Mouse (Mus musculus) gastrocnemius, postnatal 25 days (tissue): ENCODE results near the gene Phc2. TPM values are rescaled to one million over a fixed set of nuclear protein-coding genes. Genes with fewer than 3 reads are reported as not detected.
A peak's percentile ranks its signal among the peaks of the same experiment; 100 is the strongest.

Source experiments
- DNase-seq: peaks from one replicate; pipeline ENCODE4 v3.0.0; 2022
- total RNA-seq, 2 experiments: library from RNA; stranded (reverse); gene quantifications; 1 replicate in 1 of 2; 2 replicates in 1 of 2; pipeline ENCODE4 v1.2.3; 2021

Gene Phc2
- total RNA-seq, 2 experiments from 2014 or later: 18.4 to 23.1 TPM

DNA sequence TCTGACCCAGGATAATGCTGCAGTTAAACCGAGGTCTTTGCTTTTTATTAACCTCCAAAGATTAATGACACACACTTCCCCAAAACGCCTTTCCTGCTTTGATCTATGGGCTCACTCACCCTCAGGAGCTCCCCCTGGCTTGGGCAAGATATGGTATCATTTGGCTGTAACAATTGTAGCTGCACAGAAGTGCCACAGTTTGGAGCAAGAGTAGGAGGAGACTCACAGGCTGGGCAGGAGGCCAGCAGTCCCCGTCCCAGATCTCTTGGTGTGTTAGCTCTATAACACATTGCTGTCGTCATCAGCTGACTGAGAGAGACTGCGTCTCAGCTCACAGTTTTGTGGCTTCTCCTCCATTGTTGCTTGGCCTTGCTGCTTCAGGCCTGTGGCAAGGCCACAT, 65.6 kb downstream of the Phc2 start:
- no peak for DNase-seq

DNA sequence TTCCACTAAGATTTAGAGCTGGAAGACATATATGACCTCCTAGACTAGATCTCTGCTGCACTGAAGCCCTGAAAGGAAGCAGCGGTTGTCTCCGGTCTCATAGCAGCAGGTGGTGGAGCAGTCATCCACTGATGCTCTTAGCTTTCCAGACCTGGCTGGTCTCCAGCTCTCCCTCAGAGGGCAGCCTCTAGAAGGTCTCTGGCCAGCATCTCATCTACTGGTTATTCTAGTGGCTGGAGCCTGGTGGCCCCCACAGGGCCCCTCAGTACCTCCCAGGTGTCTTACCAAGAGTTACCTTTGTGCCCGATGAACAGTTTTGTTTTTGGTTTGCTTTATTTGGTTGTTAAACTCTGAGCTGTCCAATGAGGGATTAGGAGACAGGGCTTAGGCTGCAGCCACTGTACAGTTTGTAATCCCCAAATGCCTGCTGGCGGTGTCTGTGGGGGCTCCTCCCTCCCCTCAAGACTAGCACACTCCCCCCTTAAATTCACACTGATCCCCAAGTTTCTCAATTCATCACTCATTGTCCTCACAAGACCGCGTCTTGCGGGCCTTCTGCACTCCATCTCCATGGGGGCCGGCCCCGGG, 66.7 kb downstream of the Phc2 start:
- DNase-seq: no peak

DNA sequence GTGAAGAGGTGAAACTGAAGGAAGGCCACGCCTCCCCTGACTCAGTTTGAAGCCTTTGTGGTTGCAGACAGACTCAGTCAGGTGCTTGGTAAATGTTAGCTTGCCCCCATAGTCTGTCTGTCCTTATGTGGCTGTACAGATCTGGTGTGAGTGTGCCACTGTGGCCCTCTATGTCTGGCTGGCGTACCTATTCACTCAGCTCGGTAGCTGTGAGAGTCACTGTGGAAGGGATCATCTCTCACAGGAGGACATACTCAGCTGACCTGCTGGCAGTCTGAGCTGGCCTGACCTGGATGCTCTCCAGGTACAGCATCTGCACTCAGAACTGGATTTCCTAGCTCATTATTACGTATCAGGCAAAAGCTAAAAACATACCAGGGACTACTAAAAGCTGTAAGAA, 67.3 kb downstream of the Phc2 start:
- DNase-seq: no peak

DNA sequence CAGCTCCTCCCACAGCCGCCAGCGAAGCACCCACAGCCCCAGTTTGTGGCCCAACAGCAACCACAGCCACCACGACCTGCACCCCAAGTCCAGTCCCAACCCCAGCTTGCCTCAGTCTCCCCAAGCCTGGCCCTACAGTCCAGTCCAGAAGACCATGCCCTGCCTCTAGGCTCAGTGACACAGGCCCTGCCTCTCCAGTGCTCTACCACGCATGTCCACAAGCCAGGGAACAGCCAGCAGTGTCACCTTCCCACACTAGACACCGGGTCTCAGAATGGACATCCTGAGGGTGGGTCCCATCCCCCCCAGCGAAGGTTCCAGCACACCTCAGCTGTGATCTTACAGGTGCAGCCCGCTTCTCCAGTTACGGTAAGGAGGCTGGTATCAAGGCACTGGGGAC, 68.4 kb downstream of the Phc2 start:
- no peak for DNase-seq

DNA sequence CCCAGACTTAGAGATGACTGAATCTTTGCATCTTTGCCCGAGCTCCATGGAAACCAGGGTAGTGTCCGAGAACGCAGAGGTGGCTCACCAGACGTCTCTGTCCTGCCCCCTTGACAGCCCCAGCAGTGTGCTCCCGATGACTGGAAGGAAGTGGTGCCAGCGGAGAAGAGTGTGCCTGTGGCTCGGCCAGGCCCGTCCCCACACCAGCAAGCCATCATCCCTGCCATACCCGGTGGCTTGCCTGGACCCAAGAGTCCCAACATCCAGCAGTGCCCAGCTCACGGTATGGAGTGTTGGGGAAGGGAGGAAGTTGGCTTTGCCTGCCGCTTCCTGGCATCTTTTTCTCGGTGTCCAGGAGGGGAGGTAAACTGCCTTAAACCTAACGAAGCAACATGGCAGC, 68.9 kb downstream of the Phc2 start:
- no peak for DNase-seq

DNA sequence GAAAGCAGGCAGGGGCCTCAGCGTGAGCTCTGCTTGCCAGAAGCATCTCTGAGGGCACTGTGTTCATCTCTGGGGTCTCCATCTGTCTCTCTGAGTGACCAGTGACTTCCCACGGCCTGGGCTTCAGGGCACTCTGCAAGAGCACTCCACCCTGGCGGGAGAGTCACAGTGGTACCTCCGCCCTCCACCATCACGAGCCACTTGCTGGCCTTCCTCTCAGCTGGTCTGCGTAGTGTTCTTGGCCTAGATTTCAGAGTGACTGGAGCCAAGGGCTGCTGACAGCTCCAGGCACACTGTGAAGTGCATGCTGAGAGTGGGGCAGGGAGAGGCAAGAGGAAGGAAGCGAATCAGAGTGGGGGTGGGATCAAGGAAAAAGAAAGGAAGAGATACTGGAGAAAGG, 69.6 kb downstream of the Phc2 start:
- DNase-seq: no peak

DNA sequence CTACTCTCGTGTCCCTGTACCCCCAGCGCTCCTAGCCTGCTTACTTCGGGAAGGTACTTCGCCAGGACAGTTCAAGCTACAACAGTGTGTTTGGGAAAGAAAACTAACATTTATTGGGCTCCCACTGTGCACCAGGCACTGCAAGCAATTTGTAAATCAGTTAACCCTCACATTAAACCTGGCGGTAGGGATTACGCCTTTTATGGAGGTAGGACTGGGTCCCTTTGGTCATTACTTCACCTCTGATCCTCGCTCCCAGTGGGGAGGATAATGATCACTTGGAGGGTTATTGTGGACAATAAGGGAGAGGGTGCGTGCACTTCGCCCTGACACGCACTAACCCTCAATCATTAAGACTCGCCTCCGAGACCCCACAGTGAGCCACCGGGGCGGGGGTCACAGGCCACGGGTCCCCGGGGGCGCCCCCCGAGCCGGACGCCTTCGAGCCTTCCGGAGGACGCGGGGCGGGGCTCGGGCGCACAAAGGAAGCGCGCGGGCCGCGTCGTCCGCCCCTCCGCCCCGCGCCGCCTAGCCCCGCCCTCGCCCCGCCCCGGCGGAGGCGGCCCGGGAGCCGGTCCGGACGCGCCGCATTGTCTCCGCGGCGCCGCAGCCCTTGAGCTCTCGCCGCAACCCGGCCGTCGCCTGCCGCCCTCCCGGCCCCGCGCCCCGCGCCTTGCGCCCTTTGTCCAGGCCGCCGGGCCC, 72.7 kb downstream of the Phc2 start:
- DNase-seq: peak; percentile 84

DNA sequence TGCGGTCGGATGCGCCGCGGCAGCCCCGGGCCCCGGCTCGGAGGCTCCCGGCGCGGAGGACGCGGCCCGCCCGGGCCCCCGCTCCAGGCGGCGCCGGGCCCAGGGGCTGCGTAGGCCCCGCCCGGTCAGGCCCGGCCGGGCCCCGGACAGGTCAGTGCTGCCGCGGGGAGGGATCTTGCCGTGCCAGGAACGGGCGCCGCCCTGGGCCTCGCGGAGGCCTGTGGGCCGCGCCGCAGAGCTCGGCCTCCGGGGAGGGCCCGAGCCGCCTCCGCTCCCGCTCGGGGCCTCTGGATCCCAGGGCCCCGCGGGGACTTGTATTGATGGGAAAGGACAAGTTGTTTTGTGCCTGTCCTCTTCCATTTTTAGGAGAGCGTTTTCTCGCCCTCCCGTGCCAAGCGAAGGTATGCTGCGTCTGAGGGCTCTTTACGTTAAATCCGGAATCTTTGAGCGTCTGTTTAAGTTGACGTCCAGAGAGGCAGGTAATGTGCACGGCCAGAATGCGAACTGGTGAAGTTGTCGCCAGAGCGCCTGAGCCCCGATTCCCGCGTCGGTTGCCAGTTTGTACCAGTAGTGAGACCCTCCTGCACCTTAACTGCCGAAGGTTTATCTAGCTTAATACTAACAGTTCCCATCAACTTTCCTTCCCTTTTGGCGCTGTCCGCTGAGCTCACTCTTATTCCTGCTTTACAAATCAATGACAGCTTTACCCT, 73.4 kb downstream of the Phc2 start:
- peak; percentile 64 for DNase-seq

DNA sequence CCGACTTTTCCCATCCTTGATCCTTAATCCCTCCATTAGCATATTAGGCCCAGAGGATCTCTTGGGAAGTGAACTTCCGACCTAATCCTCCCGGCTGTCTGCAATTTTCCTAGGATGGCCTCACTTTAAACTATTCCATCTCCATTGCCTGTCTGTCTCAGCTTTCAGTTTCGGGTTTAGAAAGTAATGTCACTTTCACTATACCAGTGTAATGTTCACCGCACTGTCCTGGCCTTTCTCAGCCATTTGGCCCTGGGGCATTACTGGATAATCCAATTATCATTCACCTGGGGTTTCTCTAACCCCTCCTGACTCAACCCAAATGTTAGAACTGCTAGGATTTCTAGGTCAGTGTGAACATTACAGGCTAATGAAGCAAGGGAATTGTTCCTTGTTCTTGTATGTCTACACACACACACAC, 73.9 kb downstream of the Phc2 start:
- no peak for DNase-seq

DNA sequence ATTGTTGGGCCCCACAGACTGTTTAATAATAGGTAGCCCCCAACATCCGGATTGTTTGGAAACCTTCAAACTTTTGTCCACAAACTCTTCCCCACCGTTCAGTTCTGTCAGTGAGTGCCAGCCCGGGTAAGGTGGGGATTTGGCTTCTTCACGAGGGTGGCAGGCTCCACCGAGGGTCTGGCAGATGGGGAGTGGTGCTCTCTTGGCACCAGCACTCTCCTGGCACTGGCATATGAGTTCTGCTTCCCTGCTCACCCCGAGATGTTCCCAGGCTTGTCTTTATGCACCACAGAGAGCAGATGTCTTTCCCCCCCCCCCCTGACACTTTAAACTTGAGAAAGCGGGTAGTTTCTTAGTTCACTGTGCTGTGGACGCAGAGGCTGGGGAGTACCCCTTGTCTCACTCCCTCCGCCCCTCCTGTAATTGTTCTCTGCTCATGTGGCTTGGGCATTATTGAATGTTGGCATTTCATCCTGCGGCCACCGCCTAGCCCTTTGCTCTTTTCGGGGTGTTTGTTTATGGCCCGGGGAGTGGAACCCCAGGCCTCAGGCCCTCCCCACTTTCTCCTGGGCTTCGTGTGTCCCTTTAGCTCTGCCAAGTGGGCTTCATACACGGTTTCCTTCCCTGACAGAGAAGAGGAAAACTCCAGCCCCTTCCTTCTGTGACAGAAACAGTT, 74.7 kb downstream of the Phc2 start:
- DNase-seq: no peak

DNA sequence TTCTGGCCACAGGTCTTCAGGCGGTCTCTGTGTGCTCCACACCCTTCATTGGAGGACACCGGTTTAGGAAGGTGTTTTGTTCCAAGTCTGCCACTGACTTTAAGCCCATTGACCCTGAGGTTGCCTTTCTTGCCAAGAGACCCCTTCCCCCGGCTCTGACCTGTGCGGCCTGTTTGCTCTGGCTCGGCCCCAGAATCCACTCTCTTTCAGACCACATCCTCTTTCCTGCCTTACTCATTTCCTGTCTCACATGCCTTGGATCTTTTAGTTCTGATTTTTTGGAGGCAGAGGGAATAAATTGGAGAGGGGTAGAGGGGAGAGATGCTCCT, 75.2 kb downstream of the Phc2 start:
- DNase-seq: no peak

DNA sequence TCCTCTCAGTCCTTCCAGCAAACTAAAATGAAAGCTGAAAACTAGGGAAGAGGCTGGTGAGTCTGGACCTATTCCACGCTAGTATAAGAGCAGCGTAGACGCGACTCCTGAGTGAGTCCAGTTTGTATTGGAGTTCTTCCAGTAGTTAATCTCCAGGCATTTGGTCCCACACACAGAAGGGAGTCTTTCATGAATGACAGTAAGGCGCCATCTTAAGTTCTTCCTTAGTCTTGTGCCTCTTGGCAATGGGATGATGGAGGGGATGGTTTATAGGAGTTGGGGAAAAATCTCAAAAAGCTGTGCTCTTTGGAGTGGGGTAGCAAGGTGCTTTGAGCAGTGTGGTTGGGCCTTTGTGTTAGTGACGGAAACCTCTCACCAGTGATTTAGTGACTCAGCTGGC, 75.8 kb downstream of the Phc2 start:
- DNase-seq: no peak

DNA sequence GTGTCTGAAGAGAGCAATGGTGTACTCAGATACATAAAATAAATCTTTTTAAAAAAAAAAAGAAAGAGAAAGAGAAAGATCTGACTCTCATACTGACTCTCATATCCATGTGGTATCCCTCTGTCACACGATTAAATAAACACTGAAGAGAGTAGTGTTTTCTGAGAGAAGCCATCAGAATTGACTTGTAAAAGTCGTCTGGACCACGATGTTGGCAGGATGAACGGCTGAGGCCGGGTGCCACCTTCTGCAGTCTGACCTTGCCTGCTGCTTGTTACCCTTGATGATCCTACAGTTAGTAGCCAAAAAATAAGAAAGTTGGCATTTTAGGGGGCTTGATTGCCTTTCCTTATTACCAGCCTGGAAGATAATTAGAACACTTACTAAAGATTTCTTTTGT, 78.3 kb downstream of the Phc2 start:
- no peak for DNase-seq

DNA sequence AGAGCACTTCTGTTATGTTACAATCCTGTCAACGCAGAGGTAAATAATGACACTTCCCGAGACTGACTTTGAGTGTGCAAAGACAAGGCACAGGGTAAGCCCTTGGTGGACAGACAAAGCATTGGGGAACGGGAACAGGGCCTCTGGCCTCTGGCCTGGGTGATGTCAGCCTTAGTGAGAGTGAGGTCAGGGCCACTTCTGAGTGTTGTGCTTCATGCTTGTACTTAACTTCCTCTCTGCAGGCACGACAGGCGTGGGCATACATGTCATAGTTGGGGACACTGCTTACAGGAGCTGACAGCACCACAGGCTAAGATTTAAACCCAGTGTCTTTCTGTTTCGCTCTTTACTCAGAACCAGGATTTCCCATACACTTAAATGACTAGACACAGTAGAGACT, 79.0 kb downstream of the Phc2 start:
- DNase-seq: no peak

DNA sequence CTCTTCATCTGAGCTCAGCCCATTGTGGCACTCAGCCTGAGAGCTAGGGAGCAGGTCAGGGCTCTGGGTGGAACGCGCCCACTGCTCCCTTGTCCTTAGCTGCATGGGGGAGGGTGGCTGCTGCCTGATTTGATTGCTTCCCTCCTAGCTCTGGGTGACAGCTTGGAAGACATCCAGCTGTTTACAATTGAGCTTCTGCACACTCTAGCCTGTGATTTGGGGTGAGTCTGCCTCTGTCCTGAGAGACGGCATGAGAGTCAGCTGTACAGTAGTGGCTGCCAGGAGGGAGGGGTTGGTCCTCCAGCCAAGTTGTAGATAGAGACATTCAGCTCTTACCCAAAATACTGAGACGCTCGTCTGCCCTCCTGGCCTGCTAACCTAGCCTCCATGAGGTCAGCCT, 79.7 kb downstream of the Phc2 start:
- DNase-seq: peak; percentile 76

DNA sequence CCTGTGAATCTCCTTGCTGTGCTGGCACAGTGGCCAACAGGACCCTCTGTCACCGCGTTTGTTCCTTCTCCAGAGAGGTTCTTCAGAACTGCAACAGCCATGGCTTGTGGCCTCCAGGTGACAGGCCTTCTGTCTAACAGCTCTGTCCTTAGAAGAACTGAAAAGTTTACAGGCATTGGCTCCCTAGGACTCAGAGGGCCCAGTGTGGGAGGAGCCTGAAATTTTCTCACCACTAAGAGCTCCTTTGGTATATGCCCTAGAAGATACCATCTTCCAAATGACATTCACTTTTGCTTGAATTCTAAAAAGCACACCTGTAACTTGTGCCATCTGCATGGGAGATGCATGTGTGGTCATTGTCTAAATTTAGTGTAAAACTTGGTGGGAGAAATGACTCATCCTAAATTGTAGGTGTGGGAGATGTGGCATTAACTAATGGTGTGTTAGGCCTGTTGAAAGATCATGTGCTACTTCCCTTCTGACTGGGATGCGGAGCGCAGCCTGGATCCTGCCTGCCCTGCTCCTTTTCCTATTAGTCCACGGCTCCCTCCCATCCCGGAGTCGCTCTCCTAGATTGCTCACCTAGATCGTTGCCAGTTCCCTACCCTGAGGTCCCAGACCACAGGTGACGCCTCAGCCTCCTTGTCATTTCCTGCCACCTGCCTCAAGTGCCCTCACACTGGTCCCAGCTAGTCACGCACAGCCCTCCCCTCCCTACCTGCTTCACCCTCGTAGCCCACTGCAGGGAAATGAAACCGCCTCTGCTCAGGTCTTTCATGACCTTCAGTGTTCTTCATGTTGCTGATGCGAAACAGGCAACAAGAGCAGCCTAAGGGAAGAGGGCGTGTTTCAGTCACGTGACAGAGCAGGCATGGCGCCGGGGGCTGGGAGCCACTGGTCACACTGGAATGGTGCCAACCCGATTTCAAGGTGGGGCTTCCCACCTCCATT, 80.5 kb downstream of the Phc2 start:
- DNase-seq: no peak

DNA sequence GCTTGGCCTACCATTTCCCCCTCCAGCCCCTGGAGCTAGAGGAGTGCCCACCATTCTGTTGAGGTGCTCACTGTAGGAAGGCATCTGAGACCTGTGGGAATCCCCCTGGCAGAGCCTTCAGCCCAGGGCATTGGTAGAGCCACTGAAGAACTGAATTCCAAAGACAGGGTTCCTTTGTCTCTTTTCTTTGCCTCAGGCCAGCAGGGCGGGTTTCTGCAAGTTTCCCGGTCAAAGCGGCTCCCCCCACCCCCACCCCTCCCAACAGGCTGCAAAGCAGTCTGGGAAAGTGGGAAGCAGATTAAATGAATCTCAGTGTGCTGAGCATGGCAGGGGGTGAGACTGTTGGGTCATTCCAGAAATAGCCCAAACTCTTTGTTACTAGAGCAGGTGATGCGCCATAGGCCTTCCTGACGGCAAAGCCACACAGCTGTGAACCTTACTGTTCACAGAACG, 82.7 kb downstream of the Phc2 start:
- DNase-seq: no peak

DNA sequence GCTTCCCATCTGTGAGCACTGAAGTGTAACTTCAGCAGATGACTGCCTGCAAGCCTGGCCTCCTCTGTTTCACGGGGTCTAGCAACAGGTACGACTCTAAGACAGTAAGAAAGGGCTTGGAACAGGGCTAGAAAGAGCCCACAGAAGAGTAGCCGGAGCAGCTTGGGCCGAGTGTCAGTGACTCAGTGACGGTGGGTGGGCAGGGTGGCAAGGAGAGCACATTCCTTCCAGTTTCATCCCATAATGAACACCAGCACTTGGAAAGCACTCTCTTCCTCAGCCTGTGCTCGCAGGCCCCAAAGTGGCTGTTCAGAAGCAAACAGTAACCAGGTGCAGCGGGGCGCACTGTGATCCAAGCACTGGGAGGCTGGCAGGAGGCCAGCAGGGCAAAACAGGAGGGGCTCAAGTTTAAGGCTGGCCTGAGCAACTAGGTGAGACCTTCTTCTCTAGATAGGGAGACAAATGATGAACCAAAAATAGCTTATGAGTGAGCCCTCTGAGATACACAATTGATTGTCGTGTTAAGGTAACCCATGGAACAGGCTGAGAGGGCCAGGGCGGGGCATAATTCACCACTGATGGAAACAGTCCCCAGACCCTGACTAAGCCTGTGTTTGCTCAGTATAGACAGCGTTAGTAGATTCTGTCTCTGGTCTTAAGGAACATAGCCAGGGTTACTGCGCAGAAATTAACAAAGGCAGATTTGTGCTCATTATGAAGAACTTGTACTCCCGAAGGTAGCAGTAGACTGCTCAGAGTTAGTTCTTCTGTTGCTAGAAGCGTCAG, 83.5 kb downstream of the Phc2 start:
- no peak for DNase-seq

DNA sequence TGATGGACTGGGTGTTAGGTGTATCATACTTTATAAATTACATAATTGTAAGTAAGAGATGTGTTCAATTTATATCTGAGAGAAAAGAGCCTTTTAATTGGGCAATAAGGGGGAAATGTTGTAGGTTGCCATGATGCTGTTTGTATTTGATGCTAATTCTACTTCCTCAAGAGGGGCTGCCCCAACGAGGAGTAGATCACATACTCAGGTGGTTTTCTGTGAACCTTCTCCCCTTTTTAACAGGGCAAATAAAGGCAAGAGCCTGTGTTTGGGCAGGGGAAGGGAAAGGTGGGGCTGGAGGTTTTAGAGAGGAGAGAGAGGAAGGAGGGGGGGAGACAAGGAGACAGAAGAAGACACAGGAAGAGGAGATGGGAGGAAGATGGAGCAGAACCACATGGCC, 86.4 kb downstream of the Phc2 start:
- DNase-seq: no peak

DNA sequence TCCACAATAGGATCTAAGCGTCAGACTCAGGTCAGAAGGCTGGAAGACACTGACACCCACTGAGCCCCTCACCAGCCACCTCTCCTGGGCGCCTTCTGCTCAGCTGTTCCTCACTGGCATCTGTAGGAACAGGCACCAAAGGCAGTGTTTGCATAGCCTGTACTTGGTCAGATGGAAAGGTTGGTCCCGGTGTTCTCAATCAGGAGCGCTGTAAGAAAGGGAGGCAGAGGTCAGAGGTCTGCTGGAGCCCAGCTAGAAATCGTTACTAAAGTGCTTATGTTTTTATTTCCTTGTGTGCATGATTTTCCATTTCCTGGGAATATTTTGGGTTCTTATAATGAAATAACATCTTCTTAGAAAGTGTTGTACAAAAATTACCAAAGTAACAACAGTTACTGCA, 87.4 kb downstream of the Phc2 start:
- DNase-seq: no peak

DNA sequence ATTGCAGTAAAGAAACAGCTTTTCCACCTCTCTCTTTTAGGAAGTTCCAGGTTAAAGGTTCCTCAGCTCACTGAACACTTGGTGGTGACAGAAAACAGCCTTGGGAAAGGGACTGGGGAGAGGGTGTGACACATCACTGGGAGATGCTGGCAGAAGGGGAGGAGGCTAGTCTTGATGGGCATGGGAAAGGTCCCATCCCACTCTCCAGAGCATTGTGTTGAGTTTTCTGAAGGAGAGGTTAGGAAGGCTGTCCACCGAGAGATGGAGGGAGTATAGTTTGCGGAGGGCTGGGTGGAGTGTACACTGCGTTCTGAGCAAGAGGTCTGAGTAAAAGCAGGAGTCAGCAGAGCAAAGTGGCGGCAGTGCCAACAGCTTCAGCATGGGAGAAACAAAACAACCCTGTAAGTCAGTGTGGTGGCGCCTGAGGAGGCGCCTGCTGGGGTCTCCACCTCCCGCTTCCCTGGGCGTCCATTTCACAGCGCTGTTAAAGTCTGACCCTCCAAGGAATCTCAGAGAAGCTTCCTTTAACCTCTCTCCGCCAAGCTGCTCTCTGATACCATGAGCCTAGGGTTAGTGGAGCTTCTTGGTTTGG, 88.0 kb downstream of the Phc2 start:
- DNase-seq: no peak
